Comparison of ENCODE assay signal across 23 mouse cellular contexts in the genomic region with DNA sequence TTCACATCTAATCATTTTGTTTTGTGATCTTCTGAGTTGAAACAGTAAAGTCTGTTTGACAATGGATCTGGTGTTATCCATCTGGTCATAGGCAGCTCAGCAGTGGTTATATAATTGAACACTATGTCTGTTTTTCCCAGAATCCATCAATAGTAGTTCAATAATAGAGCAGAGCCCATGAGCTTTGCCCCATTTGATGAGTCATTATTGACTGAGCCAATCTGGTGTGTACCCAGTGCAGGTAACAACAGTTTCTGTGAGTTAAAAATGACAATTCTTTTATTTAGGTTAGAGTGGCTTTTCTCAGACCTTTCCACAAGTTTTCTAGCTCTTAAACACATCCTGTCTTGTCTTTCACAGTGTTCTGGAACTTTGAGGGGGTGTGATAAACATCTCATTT.
"Had no signal": no experiment of that assay in that cellular context is flagged by ENCODE, and none has a peak within 500 bp of the region (broad histone marks: within the 10 kb centered on the region; RNA-seq: fewer than 3 reads in every experiment).

No protein-coding gene starts in this region.

- H3K27ac ChIP-seq: kidney, postnatal 0 days; limb, embryonic 12.5 days; limb, embryonic 15.5 days; liver, embryonic 14.5 days; lung, embryonic 15.5 days; midbrain, embryonic 10.5 days; midbrain, embryonic 13.5 days; neural tube, embryonic 13.5 days; stomach, embryonic 15.5 days had no signal

- H3K27me3 ChIP-seq: limb, embryonic 12.5 days; limb, embryonic 15.5 days; lung, embryonic 15.5 days; megakaryocyte, embryonic 14.5 days; midbrain, embryonic 13.5 days; neural tube, embryonic 13.5 days; stomach, embryonic 15.5 days had no signal

- H3K4me1 ChIP-seq: limb, embryonic 12.5 days; limb, embryonic 15.5 days; lung, embryonic 15.5 days; megakaryocyte, embryonic 14.5 days; midbrain, embryonic 10.5 days; midbrain, embryonic 13.5 days; neural tube, embryonic 13.5 days; stomach, embryonic 15.5 days had no signal

- H3K36me3 ChIP-seq: limb, embryonic 12.5 days; limb, embryonic 15.5 days; lung, embryonic 15.5 days; midbrain, embryonic 10.5 days; midbrain, embryonic 13.5 days; neural tube, embryonic 13.5 days; stomach, embryonic 15.5 days had no signal

- H3K9me3 ChIP-seq: limb, embryonic 12.5 days; limb, embryonic 15.5 days; lung, embryonic 15.5 days; megakaryocyte, embryonic 14.5 days; midbrain, embryonic 10.5 days; midbrain, embryonic 13.5 days; neural tube, embryonic 13.5 days; stomach, embryonic 15.5 days had no signal

- H3K4me3 ChIP-seq: limb, embryonic 12.5 days; limb, embryonic 15.5 days; lung, embryonic 15.5 days; megakaryocyte, embryonic 14.5 days; midbrain, embryonic 10.5 days; midbrain, embryonic 13.5 days; myocyte; neural tube, embryonic 13.5 days; stomach, embryonic 15.5 days had no signal

- H3K9ac ChIP-seq: limb, embryonic 12.5 days; limb, embryonic 15.5 days; liver, embryonic 14.5 days; lung, embryonic 15.5 days; midbrain, embryonic 13.5 days; neural tube, embryonic 13.5 days; stomach, embryonic 15.5 days had no signal

- ATAC-seq: intestine, postnatal 0 days; midbrain, embryonic 13.5 days; midbrain, embryonic 16.5 days had no signal

- DNase-seq: kidney, adult 2 months; kidney, postnatal 25 days; left cerebral cortex, postnatal 4 days; lung, adult 18-20 months; lung, postnatal 10 days; lung, postnatal 36 days; retina, postnatal 1 day; right cerebral cortex, postnatal 25 days; spleen, adult 18-20 months; thymus, postnatal 25 days had no signal

- H3K4me2 ChIP-seq: limb, embryonic 12.5 days; limb, embryonic 15.5 days; lung, embryonic 15.5 days; midbrain, embryonic 13.5 days; neural tube, embryonic 13.5 days; stomach, embryonic 15.5 days had no signal
